Mouse (Mus musculus) G1E (cell line): ENCODE measurements around the gene Rab30. TPM values are rescaled to one million over a fixed set of nuclear protein-coding genes. Genes with fewer than 3 reads are reported as not detected.

ENCODE experiments used
- ATAC-seq: 2 replicates; pipeline ENCODE4 v1.8.0; 2016; ENCODE audit warnings: mild to moderate bottlenecking; ENCODE audit not compliant: insufficient number of reproducible peaks, poor library complexity, low FRiP score, severe bottlenecking; ENCODE audit errors: extremely low read depth
- DNase-seq: peaks from one replicate; pipeline ENCODE4 v3.0.0; 2012; ENCODE audit warnings: low spot score
- H3K27me3 ChIP-seq: 2 replicates; pipeline ENCODE4 v1.6.1; 2012; ENCODE audit warnings: mild to moderate bottlenecking, low read length, inconsistent platforms; ENCODE audit not compliant: insufficient read depth
- H3K36me3 ChIP-seq: replicated peaks from 2 replicates; pipeline ENCODE3; 2012; ENCODE audit warnings: mild to moderate bottlenecking, inconsistent platforms
- H3K4me1 ChIP-seq: 2 replicates; pipeline ENCODE4 v1.6.1; 2012; ENCODE audit warnings: low read depth, low read length, inconsistent platforms, mixed read lengths; ENCODE audit not compliant: insufficient read depth
- H3K4me3 ChIP-seq: 2 replicates; pipeline ENCODE4 v1.5.1; 2012; ENCODE audit warnings: low read depth, mild to moderate bottlenecking, inconsistent platforms, low read length, moderate library complexity, mixed read lengths
- H3K9me3 ChIP-seq: replicated peaks from 2 replicates; pipeline ENCODE4 v1.6.1; 2012; ENCODE audit warnings: inconsistent platforms
- CTCF ChIP-seq: IDR thresholded peaks from 2 replicates; pipeline ENCODE4 v1.5.1; 2012; ENCODE audit warnings: low read depth, low read length, inconsistent platforms, mixed read lengths
- GATA1 ChIP-seq: IDR thresholded peaks from 2 replicates; pipeline ENCODE4 v1.6.1; 2012; ENCODE audit warnings: borderline replicate concordance, low read length, inconsistent platforms, mixed read lengths
- GATA2 ChIP-seq: IDR thresholded peaks from 2 replicates; pipeline ENCODE4 v1.6.1; 2012; ENCODE audit warnings: low read depth, low read length, inconsistent platforms, borderline replicate concordance
- POLR2AphosphoS5 ChIP-seq: IDR thresholded peaks from 2 replicates; pipeline ENCODE4 v1.6.1; 2012; ENCODE audit warnings: low read depth, low read length, inconsistent platforms; ENCODE audit not compliant: insufficient replicate concordance
- TAL1 ChIP-seq: conservative IDR thresholded peaks from 2 replicates; pipeline ENCODE4 v1.6.1; 2012; ENCODE audit warnings: low read depth, low read length, inconsistent platforms, mixed read lengths
- polyA plus RNA-seq: library from polyadenylated mRNA; stranded (reverse); fragments of >175 nt; gene quantifications from 2 replicates; pipeline ENCODE4 v1.2.3, GENCODE M21; 2012
- total RNA-seq, 2 experiments: library from RNA; stranded (forward) in 1 of 2; stranded (reverse) in 1 of 2; fragments of 200-1000 nt in 1 of 2; fragments of >200 nt in 1 of 2; fragmentation: Nextera tagmentation in 1 of 2; gene quantifications; 2 replicates each; pipeline ENCODE4 v1.2.3; 2014 to 2017

The Rab30 gene
- total and polyA plus RNA-seq, 3 experiments = 0.08 to 4.4 (median 1.6) TPM

- no peaks in the 10 kb centered on the region for H3K36me3 ChIP-seq
- H3K9me3 ChIP-seq = no peaks in the 10 kb centered on the region
- H3K4me1 ChIP-seq = no peaks in the 10 kb centered on the region
- no peaks in the 10 kb centered on the region for H3K27me3 ChIP-seq
- ATAC-seq (no peak), DNase-seq (no peak)
- TF ChIP-seq GATA2 (no peak), GATA1 (no peak), POLR2AphosphoS5 (no peak), TAL1 (no peak), CTCF (no peak)
- H3K4me3 ChIP-seq = no peak overlapping the region
Measured at GRCm38 (mm10) chr7:92782511-92782910, 41.1 kb downstream of the Rab30 start.

DNA sequence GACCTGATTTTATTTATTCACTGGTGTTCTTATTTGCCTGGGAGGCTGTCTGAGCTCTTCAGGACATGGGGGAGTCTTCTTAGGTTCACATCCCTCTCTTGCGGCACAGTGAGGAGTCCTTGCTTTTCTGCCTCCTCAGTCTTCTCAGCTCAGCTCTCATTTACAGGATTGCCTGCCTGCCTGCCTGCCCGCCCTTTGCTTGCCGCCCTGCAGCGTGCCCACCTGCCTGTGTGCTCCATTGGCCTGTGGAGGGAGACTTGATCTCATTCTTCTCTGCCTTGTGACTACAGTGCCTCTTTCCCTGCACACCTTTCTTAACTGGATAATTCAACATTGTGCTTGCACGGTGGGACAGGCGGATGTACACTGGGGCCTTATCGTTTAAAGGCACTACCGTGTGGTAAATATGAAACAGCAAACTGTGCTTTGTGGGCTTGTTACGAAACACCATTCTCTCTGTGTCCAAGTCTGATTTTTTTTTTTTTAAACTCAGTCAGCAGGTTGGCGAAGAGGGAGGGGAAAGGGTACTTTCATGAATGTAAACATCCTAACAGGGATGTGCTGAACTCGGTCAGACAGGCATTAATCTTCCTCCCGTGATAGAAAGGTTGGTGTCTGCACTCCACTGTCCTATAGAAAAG is 41.9 kb downstream of the Rab30 start:
- no peaks in the 10 kb centered on the region for H3K27me3 ChIP-seq
- H3K4me1 ChIP-seq = no peaks in the 10 kb centered on the region
- no peaks in the 10 kb centered on the region for H3K9me3 ChIP-seq
- DNase-seq (no peak), ATAC-seq (no peak)
- H3K36me3 ChIP-seq = no peaks in the 10 kb centered on the region
- no peak for TF ChIP-seq CTCF
- TF ChIP-seq POLR2AphosphoS5 = no peak
- TF ChIP-seq TAL1 = no peak
- TF ChIP-seq GATA1 = no peak
- TF ChIP-seq GATA2 = no peak
- no peak overlapping the region for H3K4me3 ChIP-seq

DNA sequence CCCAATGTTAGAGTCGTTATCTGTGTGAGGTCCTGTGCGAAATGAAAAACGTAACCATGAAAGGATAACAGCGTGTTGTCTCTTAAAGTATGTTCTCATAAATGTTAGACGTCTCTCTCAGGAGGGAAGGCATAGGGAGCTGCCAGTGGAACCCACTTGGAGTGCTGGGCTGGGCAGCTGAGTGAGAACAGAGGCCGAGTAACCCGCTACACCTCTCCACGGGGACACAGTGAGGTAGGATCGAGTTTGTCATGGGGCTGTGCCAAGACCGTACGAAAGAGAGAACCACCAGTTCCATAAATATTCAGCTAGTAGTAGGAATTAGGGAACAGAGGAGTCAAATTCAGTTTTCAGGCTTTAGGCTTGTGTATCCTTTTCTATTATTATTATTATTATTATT is 42.5 kb downstream of the Rab30 start:
- Histone ChIP-seq H3K27me3 (no peaks in the 10 kb centered on the region), H3K4me3 (no peak overlapping the region), H3K9me3 (no peaks in the 10 kb centered on the region), H3K4me1 (no peaks in the 10 kb centered on the region), H3K36me3 (no peaks in the 10 kb centered on the region)
- no peak for ATAC-seq
- TF ChIP-seq TAL1 (no peak), CTCF (no peak), POLR2AphosphoS5 (no peak), GATA2 (no peak), GATA1 (no peak)
- DNase-seq = no peak

DNA sequence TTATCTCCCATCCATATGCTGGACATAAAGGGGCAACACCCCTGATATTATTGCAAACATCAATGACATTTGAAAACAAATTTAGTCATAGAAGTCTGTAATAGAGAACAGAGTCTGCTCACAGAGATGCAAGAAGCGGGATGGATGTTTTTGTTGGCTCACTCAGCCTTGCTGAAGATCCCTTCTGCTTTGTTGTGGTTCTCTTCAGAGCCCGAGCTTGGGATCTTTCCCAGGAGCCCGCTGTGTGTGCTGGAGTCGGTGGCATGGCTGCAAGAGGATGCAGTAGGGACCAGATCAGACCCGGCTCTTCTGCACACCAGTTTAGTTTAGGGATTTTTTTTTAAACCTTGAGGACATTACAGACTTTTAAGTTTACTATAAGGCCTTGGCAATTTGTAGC is 54.3 kb downstream of the Rab30 start:
- DNase-seq (no peak), ATAC-seq (no peak)
- Histone ChIP-seq H3K4me1 (no peaks in the 10 kb centered on the region), H3K9me3 (no peaks in the 10 kb centered on the region), H3K4me3 (no peak overlapping the region), H3K27me3 (peaks cover 3% of the 10 kb centered on the region; the same call in 1 of the 2 replicates), H3K36me3 (no peaks in the 10 kb centered on the region)
- no peak for TF ChIP-seq POLR2AphosphoS5
- no peak for TF ChIP-seq CTCF
- no peak for TF ChIP-seq GATA2
- no peak for TF ChIP-seq TAL1
- no peak for TF ChIP-seq GATA1

GRCm38 (mm10) chr7:92796813-92797212 is 55.4 kb downstream of the Rab30 start:
- Histone ChIP-seq H3K4me3 (no peak overlapping the region), H3K9me3 (no peaks in the 10 kb centered on the region), H3K36me3 (no peaks in the 10 kb centered on the region), H3K27me3 (peaks cover 3% of the 10 kb centered on the region; the same call in 1 of the 2 replicates), H3K4me1 (no peaks in the 10 kb centered on the region)
- TF ChIP-seq CTCF = no peak
- no peak for TF ChIP-seq TAL1
- ATAC-seq = no peak
- DNase-seq = no peak

- TF ChIP-seq TAL1 = no peak
- TF ChIP-seq GATA1 = no peak
- no peak for TF ChIP-seq POLR2AphosphoS5
- TF ChIP-seq GATA2 = no peak
- TF ChIP-seq CTCF = no peak
- no peaks in the 10 kb centered on the region for H3K36me3 ChIP-seq
- DNase-seq = no peak
- peaks cover 3% of the 10 kb centered on the region; the same call in 1 of the 2 replicates for H3K27me3 ChIP-seq
- H3K9me3 ChIP-seq = no peaks in the 10 kb centered on the region
- ATAC-seq = no peak
- H3K4me1 ChIP-seq = no peaks in the 10 kb centered on the region
- H3K4me3 ChIP-seq = no peak overlapping the region
Measured at GRCm38 (mm10) chr7:92799665-92800595, 58.5 kb downstream of the Rab30 start.
